Mouse (Mus musculus): ENCODE measurements around the gene Pid1.

The Pid1 gene

GRCm38 (mm10) chr1:84177696-84178095, 186.3 kb downstream of the Pid1 start:
- DNase-seq (ENCODE audit: low read depth, low spot score) = no peak

DNA sequence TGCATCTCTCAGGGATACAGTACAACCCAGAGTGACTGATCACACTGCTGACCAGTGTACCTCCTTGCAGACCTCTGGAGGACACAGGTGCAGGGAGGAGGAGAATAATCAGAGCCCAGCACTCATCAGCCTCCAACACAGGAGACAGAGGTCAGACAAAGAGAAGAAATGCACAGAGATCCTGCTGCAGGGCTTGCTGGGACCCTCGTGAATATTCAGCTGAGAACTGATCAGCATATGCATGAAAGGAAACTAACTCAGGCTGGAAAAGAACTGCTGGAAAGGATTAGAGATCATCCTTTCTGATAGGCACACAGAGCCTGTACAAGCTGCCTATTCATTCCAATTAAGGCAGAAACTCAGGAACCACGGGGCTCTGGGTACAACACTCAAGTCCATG, 186.9 kb downstream of the Pid1 start:
- no peak for DNase-seq (ENCODE audit: low read depth, low spot score)

DNA sequence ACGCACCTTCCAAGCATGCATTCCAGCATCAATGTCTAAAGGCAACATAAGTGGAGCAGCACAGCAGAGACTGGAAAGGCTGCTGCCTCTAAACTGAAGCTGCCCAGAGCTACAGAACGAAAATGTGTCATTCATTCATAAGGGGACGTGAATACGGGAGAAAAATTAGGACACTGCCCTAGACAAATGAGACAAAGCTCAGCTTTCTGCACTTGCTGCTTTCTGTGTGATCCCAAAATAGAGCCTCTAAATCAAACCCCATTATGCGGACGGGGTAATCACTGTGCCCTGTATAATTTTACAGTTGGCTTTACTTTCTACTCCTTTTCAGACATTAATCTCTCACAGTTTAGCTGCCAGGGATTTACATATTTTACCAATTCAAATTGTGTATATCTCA, 191.0 kb downstream of the Pid1 start:
- no peak for DNase-seq (ENCODE audit: low read depth, low spot score)

DNA sequence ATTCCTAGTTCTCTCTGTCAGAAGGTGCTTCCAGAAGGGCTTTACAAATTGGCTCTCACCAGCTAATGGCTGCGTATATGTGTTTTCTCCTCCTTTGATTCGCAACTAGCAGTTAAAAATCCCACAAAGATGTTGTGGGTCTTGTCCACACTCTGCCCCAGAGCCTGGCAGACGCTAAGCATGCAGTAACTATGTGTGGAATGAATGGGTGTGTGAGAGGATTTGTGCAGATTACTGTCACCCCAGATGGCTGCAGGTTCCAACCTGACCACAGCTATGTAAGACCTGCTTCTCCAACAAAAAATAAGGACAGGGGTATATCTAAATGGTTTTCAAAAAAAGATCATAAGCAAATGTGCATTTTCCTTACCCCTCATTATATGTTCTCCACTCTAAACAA, 206.2 kb downstream of the Pid1 start:
- no peak for DNase-seq (ENCODE audit: low read depth, low spot score)

- no peak for DNase-seq (ENCODE audit: low read depth, low spot score)
Measured at GRCm38 (mm10) chr1:84155585-84155930, 208.4 kb downstream of the Pid1 start.

DNA sequence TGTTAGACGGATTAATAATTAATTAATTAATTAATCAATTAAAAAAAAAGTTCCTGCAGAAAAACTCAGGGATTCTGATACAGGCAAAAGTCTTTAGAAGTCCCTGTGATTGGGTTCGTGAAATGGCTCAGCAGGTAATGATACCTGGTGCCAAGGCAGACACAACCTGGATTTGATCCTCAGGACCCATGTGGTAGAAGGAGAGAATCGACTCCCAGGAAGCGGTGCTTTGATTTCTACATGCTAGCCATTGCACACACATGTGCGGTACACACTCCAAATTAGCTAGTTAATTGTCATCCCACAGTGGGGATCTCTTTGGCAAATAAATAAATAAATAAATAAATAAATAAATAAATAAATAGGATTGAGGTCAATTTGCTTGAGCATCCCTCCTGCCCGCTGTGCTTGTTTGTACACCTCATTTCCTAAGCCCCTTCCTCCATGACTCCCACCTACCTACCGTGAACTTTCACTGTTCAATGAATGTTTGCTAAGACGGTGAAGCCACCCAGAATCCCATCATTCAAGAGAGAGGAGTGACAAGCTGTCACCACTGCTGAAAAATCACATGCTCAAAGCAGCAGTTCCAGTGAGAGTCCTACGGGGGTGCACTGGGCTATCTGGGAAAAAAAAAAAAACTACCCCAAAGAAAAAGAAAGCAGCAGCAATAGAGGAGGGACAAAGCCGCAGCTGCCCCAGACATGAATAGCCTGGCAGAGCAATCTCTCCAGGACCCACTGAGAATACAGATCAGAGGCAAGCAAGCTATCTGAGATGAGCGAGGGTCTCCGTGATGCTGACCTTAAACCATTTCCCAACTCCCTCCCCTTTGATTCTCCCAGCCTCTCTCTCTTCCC, 209.0 kb downstream of the Pid1 start:
- no peak for DNase-seq (ENCODE audit: low read depth, low spot score)

DNA sequence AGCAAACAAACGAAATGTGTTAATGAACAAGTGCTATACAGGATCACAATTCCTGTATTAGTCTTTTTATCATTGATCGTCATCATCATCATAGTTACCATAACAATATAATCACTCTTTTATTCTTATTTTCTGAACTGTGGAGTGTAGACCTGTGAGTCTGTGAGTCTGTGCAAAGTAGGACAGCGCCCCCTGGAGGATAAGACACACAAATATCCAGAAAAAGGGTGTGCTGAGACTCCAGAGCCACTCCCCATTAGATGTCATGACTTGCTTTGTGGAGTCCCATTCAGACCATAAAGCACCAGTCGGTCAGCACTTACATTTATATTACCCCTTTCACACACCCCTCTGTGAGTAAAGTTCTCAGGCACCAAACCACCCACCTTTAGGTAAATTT, 210.0 kb downstream of the Pid1 start:
- no peak for DNase-seq (ENCODE audit: low read depth, low spot score)

DNA sequence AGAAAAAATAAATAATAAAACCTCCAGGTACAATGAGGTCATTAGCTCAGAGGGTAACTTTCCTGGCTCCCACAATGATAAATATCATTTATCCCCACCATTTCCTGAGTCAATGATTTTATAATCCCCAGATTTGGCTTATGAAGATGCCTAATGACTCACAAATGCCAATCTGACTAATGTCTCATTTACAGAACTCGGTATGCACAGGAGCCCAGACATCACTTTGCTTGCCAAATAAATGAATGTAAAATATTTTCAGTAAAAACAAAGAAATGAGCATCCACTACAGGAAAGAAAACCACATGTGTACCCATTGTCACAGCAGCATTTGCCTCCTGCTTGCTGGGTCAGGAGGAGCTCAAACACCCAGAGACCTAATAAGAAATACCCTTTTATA, 222.4 kb downstream of the Pid1 start:
- no peak for DNase-seq (ENCODE audit: low read depth, low spot score)

- DNase-seq (ENCODE audit: low read depth, low spot score) = no peak
Measured at GRCm38 (mm10) chr1:84132451-84132850, 231.5 kb downstream of the Pid1 start.

GRCm38 (mm10) chr1:84131799-84132198, 232.2 kb downstream of the Pid1 start:
- DNase-seq (ENCODE audit: low read depth, low spot score) = no peak

DNA sequence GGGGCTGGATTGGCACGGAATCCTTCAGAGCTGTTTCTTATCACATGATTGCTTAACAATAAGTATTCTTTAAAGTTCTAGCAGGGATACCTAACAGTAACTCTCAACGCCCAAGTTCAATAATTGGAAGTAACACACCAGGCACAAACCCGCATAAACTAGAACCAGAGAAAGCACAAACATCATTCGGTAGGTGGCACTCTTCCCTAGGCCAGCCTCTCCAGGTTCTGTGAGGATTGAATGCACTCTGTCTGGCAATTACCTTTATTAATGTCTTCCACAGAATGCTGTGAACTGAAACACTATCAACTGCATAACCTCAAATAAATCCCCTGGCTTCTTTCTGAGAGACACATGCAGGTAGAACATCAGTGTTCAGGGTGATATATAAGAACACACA, 235.5 kb downstream of the Pid1 start:
- DNase-seq (ENCODE audit: low read depth, low spot score) = no peak

DNA sequence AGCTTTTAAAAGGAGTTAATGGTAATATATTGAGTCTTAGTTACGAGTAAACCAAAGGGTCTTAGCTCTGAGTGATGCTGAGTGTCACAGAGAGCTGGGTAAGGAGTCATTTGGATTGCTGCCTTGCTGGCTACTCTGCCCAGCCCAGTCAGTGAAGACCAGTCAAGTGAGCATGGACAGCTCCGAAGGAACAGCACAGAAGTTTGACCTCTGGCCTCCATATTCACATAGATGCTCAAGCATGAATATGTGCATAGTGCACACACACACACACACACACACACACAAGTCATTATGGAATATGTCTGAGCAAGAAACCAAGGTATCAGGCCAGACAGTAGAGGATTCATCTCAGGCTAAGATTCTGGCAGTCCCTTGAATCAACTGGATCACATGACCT, 244.7 kb downstream of the Pid1 start:
- no peak for DNase-seq (ENCODE audit: low read depth, low spot score)

GRCm38 (mm10) chr1:84106756-84107155, 257.2 kb downstream of the Pid1 start:
- no peak for DNase-seq (ENCODE audit: low read depth, low spot score)

- DNase-seq (ENCODE audit: low read depth, low spot score) = no peak
Measured at GRCm38 (mm10) chr1:84102052-84102451, 261.9 kb downstream of the Pid1 start.

DNA sequence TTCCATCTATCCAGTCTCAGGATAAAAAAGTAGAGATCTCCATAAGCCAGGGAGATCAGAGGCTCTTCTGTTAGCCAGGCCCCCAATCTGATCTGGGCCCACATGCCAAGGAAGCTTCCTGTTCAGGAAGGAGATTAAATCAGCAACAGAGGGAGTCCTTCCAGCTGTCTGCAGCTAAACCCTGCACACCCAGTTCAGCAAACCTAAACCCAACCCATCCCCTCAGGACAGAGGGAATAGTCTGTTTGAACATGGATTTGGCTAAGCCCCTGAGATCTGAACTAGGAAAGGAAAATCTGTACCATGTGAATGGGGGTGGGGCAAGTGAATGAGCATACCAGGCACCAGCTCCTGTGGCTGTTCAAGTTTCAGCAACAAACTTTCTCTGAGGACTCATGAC, 266.6 kb downstream of the Pid1 start:
- no peak for DNase-seq (ENCODE audit: low read depth, low spot score)

- no peak for DNase-seq (ENCODE audit: low read depth, low spot score)
Measured at GRCm38 (mm10) chr1:84093291-84093690, 270.7 kb downstream of the Pid1 start.

DNA sequence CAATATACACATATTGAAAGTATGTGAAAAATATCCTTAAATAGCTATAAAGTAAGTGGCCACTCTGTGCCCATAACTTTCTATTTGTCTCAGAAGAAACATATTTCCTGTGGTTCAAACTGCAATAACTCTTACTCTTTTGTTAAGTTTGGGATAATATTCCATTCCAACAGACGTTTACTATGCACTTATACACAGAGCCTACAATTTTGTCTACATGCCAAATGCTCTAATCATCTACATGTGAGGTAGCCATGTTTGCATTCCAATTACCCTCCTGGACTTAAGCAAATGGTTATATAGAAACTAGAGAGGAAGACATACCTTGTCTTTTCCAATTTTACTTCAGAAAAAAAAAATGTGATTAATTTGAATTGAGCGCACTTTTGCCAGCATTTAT, 274.3 kb downstream of the Pid1 start:
- DNase-seq (ENCODE audit: low read depth, low spot score) = no peak

- DNase-seq (ENCODE audit: low read depth, low spot score) = no peak
Measured at GRCm38 (mm10) chr1:84087957-84088356, 276.0 kb downstream of the Pid1 start.

GRCm38 (mm10) chr1:84087325-84087724, 276.7 kb downstream of the Pid1 start:
- no peak for DNase-seq (ENCODE audit: low read depth, low spot score)

DNA sequence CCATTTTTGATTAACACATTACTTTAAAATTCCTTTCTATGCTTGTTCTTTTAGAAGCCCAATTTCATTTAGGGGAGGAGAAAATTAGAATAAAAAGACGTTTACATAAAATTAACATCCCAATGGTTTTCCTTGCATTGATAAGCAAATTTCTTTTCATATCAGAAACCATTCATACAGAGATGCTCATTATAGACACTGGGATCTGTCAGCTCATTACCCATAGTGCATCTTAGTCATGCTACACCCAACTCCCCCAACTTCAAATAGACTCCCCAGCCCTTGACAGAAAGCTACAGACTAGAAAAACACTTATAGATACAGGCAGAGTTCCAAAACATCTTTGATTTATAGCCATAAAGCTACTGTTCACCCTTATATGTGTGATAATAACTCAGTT, 277.5 kb downstream of the Pid1 start:
- no peak for DNase-seq (ENCODE audit: low read depth, low spot score)

DNA sequence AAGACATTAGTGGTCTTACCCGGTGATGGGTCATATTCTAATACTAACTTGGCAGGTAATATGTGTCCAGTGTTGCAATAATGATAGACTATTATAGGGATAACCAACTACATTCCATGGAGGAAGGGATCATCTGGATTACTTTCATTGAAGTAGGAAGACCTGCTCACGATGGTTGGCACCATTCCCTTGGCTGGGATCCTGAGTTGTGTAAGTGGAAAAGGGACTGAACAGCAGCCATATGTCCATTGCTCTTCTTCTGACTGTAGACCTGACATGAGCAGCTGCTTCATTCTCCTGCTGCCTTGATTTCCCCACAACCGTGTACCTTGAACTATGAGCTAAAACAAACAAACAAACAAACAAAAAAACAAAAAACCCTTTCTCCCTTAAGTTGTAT, 278.6 kb downstream of the Pid1 start:
- DNase-seq (ENCODE audit: low read depth, low spot score) = no peak

DNA sequence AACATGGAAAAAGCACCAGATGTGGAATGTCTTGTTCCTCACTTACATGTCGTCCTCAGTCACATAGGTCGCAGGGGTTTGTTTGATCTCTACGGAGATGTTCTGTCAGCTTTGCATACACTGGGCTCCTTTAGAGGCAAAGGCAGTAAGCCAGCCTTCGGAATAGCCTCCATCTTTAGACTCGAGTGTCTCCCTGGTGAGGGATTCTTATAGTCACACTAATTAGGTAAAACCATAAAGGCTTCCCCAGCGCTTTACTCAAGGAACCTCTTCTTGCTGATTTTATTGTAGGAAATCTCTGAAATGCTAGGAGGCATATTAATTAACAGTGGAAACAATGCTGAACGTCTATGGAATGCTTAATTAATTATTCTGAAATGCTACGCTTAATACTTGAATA, 284.4 kb downstream of the Pid1 start:
- DNase-seq (ENCODE audit: low read depth, low spot score) = no peak

DNA sequence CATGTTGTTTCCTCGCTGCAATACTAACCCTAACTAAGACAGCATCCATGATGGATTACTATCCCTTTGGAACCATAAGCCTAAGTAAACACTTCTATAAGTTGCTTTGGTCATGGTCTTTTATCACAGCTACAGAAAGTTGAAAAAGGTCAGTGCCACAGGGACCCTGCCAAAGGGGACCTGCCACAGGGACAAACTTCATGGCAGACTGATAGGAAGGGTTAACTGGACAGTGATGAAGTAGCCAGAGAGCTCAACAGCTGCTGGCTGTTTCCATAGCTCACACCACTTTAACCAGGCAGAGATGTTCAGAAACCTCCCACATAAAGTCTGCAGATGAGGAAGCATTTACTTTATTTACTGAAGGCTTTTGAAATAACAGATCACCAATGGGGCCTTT, 287.0 kb downstream of the Pid1 start:
- DNase-seq (ENCODE audit: low read depth, low spot score) = no peak

All from brain, embryonic 18.5 days (tissue).